Mouse (Mus musculus): ENCODE results near the gene Mpst.

The Mpst gene

GRCm38 (mm10) chr15:78405098-78405497, 1.1 kb upstream of the Mpst start:
- DNase-seq, result no peak

- DNase-seq, result peak; percentile 63 to 74
Measured at GRCm38 (mm10) chr15:78405517-78406211, 552 bp upstream of the Mpst start, which contains the start of gene Tst. Gene Tst (minus strand): TSS chr15:78405907.

GRCm38 (mm10) chr15:78409570-78410052, 3.4 kb downstream of the Mpst start:
- no peak for DNase-seq

GRCm38 (mm10) chr15:78413083-78413718, 7.0 kb downstream of the Mpst start:
- DNase-seq, result no peak

GRCm38 (mm10) chr15:78413719-78414117, 7.5 kb downstream of the Mpst start:
- no peak for DNase-seq

- no peak for DNase-seq
Measured at GRCm38 (mm10) chr15:78414157-78414556, 7.9 kb downstream of the Mpst start.

GRCm38 (mm10) chr15:78416937-78417336, 10.7 kb downstream of the Mpst start:
- DNase-seq, result no peak

- no peak for DNase-seq
Measured at GRCm38 (mm10) chr15:78420395-78420794, 14.2 kb downstream of the Mpst start.

- DNase-seq, result peak; percentile 67 to 69
Measured at GRCm38 (mm10) chr15:78422046-78422956, 16.1 kb downstream of the Mpst start.

- DNase-seq, result no peak
Measured at GRCm38 (mm10) chr15:78424507-78424906, 18.3 kb downstream of the Mpst start.

- DNase-seq, result no peak
Measured at GRCm38 (mm10) chr15:78425230-78425629, 19.0 kb downstream of the Mpst start.

GRCm38 (mm10) chr15:78428391-78429138, 22.3 kb downstream of the Mpst start, which contains the start of gene Kctd17:
Gene Kctd17 (plus strand): TSS chr15:78428564.
- no peak for DNase-seq

GRCm38 (mm10) chr15:78429139-78429459, 22.9 kb downstream of the Mpst start:
- no peak for DNase-seq

GRCm38 (mm10) chr15:78429871-78430622, 23.8 kb downstream of the Mpst start:
- no peak for DNase-seq

- DNase-seq, result no peak
Measured at GRCm38 (mm10) chr15:78430874-78431273, 24.7 kb downstream of the Mpst start.

GRCm38 (mm10) chr15:78431541-78432121, 25.4 kb downstream of the Mpst start:
- no peak for DNase-seq

GRCm38 (mm10) chr15:78434896-78435520, 28.8 kb downstream of the Mpst start:
- no peak for DNase-seq

- no peak for DNase-seq
Measured at GRCm38 (mm10) chr15:78435681-78436080, 29.5 kb downstream of the Mpst start.

GRCm38 (mm10) chr15:78436380-78437192, 30.4 kb downstream of the Mpst start:
- DNase-seq, result no peak

Measured in thymus, adult 18-20 months (tissue).